Mouse (Mus musculus): ENCODE results near the gene Rundc3a. TPM values are rescaled to one million over a fixed set of nuclear protein-coding genes. Genes with fewer than 3 reads are reported as not detected.
A peak's percentile ranks its signal among the peaks of the same experiment; 100 is the strongest.

Rundc3a gene
- polyA plus RNA-seq, 1 experiment: 3.4 TPM

DNA sequence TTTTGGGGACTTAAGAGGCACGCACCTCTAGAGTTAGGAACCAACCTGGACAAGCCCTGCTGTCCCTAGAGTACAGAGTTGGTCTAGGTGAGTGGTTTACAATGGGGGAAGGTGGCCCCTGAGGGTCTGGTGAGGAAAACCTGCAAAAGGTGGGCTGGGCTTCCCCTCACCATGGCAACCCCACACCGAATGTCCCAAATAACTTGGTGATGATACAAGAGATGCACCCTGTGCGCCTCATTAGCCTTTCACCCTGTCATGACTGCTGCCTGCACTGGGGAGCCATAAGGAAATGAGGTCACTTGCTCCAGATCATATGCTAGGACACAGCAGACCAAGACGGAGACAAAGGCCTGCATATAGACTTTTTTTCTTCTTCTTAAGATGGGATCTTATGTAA, 42.8 kb upstream of the Rundc3a start:
- Histone ChIP-seq H3K27ac (ENCODE audit: insufficient read depth, low read depth, low read length) (no peak overlapping the region), H3K4me1 (ENCODE audit: control insufficient read depth, insufficient read depth, low read length) (no peaks in the 10 kb centered on the region), H3K27me3 (replicated peaks; ENCODE audit: control insufficient read depth, insufficient read depth, low read length) (no peaks in the 10 kb centered on the region), H3K4me3 (ENCODE audit: insufficient read depth, low read depth, low read length) (no peak overlapping the region), H3K36me3 (ENCODE audit: control insufficient read depth, insufficient read depth, low read length) (no peaks in the 10 kb centered on the region)
- WGBS: 83% methylated on average over 4 of the region's 4 CpGs
- DNase-seq: no peak
- TF ChIP-seq CTCF (conservative IDR thresholded peaks at IDR 0.05; ENCODE audit: insufficient read depth, insufficient read length, low read depth, low read length): no peak
- no peak for TF ChIP-seq POLR2A (IDR thresholded peaks at IDR 0.05; ENCODE audit: low read depth, low read length)

GRCm38 (mm10) chr11:102350981-102351523, 42.2 kb upstream of the Rundc3a start:
- Histone ChIP-seq H3K27me3 (replicated peaks; ENCODE audit: control insufficient read depth, insufficient read depth, low read length) (no peaks in the 10 kb centered on the region), H3K36me3 (ENCODE audit: control insufficient read depth, insufficient read depth, low read length) (no peaks in the 10 kb centered on the region), H3K4me3 (ENCODE audit: insufficient read depth, low read depth, low read length) (no peak overlapping the region), H3K4me1 (ENCODE audit: control insufficient read depth, insufficient read depth, low read length) (no peaks in the 10 kb centered on the region), H3K27ac (ENCODE audit: insufficient read depth, low read depth, low read length) (no peak overlapping the region)
- 78% methylated on average over 17 of the region's 17 CpGs for WGBS
- TF ChIP-seq POLR2A (IDR thresholded peaks at IDR 0.05; ENCODE audit: low read depth, low read length) (no peak), CTCF (conservative IDR thresholded peaks at IDR 0.05; ENCODE audit: insufficient read depth, insufficient read length, low read depth, low read length) (no peak)
- no peak for DNase-seq

DNA sequence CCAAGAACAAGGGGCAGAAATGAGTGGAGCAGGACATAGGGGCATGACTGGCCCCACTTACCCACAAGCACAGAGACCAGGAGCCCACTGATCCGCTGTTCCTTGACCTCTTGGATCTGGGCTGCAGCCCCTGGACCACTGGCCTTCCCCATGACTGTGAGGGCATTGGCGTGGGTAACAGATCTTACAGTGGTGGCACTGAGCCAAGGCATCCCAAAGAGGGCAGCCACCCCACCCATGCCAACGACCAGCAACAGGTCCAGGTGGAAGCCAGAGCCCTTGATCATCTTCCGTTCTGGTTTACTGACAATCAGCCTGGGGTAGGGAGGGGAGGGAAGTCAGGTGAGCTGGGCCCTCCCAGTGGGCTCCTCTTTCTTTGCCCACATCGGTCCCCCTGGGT, 40.8 kb upstream of the Rundc3a start:
- no peaks in the 10 kb centered on the region for H3K27me3 ChIP-seq (replicated peaks; ENCODE audit: control insufficient read depth, insufficient read depth, low read length)
- H3K4me1 ChIP-seq (ENCODE audit: control insufficient read depth, insufficient read depth, low read length): no peaks in the 10 kb centered on the region
- 47% methylated on average over 5 of the region's 5 CpGs for WGBS
- DNase-seq: no peak
- no peak overlapping the region for H3K27ac ChIP-seq (ENCODE audit: insufficient read depth, low read depth, low read length)
- no peak for TF ChIP-seq CTCF (conservative IDR thresholded peaks at IDR 0.05; ENCODE audit: insufficient read depth, insufficient read length, low read depth, low read length)
- no peak for TF ChIP-seq POLR2A (IDR thresholded peaks at IDR 0.05; ENCODE audit: low read depth, low read length)
- no peak overlapping the region for H3K4me3 ChIP-seq (ENCODE audit: insufficient read depth, low read depth, low read length)
- no peaks in the 10 kb centered on the region for H3K36me3 ChIP-seq (ENCODE audit: control insufficient read depth, insufficient read depth, low read length)

DNA sequence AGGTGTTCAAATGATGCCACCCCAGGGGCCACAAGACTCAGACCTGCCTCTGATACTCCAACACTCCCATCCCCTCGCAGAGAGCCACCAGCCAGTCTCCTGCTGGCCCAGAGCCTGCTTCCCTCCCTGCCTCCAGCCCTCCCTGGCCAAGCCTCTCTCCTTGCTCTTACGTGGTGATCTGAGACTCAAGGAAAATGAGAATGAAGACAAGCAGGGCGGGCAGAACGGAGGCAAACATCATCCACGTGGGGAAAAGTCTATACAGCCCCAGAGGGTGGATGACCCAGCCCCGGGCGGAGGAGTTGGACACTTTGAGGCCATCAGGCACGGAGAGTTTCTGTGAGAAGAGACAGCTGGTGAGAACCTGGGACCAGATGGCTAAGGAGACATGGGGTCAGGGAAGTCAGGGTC, 40.2 kb upstream of the Rundc3a start:
- Histone ChIP-seq H3K4me3 (ENCODE audit: insufficient read depth, low read depth, low read length) (no peak overlapping the region), H3K36me3 (ENCODE audit: control insufficient read depth, insufficient read depth, low read length) (no peaks in the 10 kb centered on the region), H3K4me1 (ENCODE audit: control insufficient read depth, insufficient read depth, low read length) (no peaks in the 10 kb centered on the region), H3K27me3 (replicated peaks; ENCODE audit: control insufficient read depth, insufficient read depth, low read length) (no peaks in the 10 kb centered on the region), H3K27ac (ENCODE audit: insufficient read depth, low read depth, low read length) (no peak overlapping the region)
- 20% methylated on average over 8 of the region's 8 CpGs for WGBS
- DNase-seq: no peak
- no peak for TF ChIP-seq CTCF (conservative IDR thresholded peaks at IDR 0.05; ENCODE audit: insufficient read depth, insufficient read length, low read depth, low read length)
- no peak for TF ChIP-seq POLR2A (IDR thresholded peaks at IDR 0.05; ENCODE audit: low read depth, low read length)

DNA sequence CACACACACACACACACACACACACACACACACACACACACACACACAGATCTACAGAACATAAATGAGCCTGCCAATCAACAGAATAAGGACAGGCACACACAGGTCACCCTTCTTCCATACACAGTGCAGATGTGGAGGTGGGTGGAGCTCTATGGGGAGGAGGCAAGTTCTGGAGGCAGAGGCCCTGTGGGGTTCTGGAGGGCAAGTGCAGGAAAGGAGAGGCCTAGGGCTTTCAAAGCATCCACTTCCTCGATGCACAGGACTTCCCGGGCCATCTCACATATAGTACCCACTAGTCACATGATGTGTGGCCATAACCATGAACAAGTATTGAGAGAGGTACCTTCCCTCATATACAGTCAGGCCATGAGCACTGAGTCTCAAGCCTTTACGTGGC, 37.7 kb upstream of the Rundc3a start:
- Histone ChIP-seq H3K27ac (ENCODE audit: insufficient read depth, low read depth, low read length) (no peak overlapping the region), H3K36me3 (ENCODE audit: control insufficient read depth, insufficient read depth, low read length) (no peaks in the 10 kb centered on the region), H3K4me3 (ENCODE audit: insufficient read depth, low read depth, low read length) (no peak overlapping the region), H3K4me1 (ENCODE audit: control insufficient read depth, insufficient read depth, low read length) (no peaks in the 10 kb centered on the region), H3K27me3 (replicated peaks; ENCODE audit: control insufficient read depth, insufficient read depth, low read length) (no peaks in the 10 kb centered on the region)
- DNase-seq: no peak
- WGBS: 64% methylated on average over 3 of the region's 3 CpGs
- TF ChIP-seq POLR2A (IDR thresholded peaks at IDR 0.05; ENCODE audit: low read depth, low read length) (no peak), CTCF (conservative IDR thresholded peaks at IDR 0.05; ENCODE audit: insufficient read depth, insufficient read length, low read depth, low read length) (no peak)

GRCm38 (mm10) chr11:102356190-102356589, 37.0 kb upstream of the Rundc3a start:
- H3K4me1 ChIP-seq (ENCODE audit: control insufficient read depth, insufficient read depth, low read length): no peaks in the 10 kb centered on the region
- 81% methylated on average over 12 of the region's 12 CpGs for WGBS
- no peak for TF ChIP-seq CTCF (conservative IDR thresholded peaks at IDR 0.05; ENCODE audit: insufficient read depth, insufficient read length, low read depth, low read length)
- TF ChIP-seq POLR2A (IDR thresholded peaks at IDR 0.05; ENCODE audit: low read depth, low read length): no peak
- no peaks in the 10 kb centered on the region for H3K27me3 ChIP-seq (replicated peaks; ENCODE audit: control insufficient read depth, insufficient read depth, low read length)
- no peak for DNase-seq
- H3K4me3 ChIP-seq (ENCODE audit: insufficient read depth, low read depth, low read length): no peak overlapping the region
- no peaks in the 10 kb centered on the region for H3K36me3 ChIP-seq (ENCODE audit: control insufficient read depth, insufficient read depth, low read length)
- H3K27ac ChIP-seq (ENCODE audit: insufficient read depth, low read depth, low read length): no peak overlapping the region

- H3K4me1 ChIP-seq (ENCODE audit: control insufficient read depth, insufficient read depth, low read length): no peaks in the 10 kb centered on the region
- DNase-seq: peak; percentile 34
- no peaks in the 10 kb centered on the region for H3K36me3 ChIP-seq (ENCODE audit: control insufficient read depth, insufficient read depth, low read length)
- no peaks in the 10 kb centered on the region for H3K27me3 ChIP-seq (replicated peaks; ENCODE audit: control insufficient read depth, insufficient read depth, low read length)
- TF ChIP-seq CTCF (conservative IDR thresholded peaks at IDR 0.05; ENCODE audit: insufficient read depth, insufficient read length, low read depth, low read length): no peak
- no peak for TF ChIP-seq POLR2A (IDR thresholded peaks at IDR 0.05; ENCODE audit: low read depth, low read length)
- no peak overlapping the region for H3K4me3 ChIP-seq (ENCODE audit: insufficient read depth, low read depth, low read length)
- H3K27ac ChIP-seq (ENCODE audit: insufficient read depth, low read depth, low read length): no peak overlapping the region
- 65% methylated on average over 31 of the region's 31 CpGs for WGBS
Observed at GRCm38 (mm10) chr11:102356636-102357350, 36.4 kb upstream of the Rundc3a start.
